Mouse (Mus musculus) urinary bladder, postnatal 36 days (tissue): ENCODE data around the gene Klra7.
"Not testable (repeated sequence)": the region's sequence is repeated elsewhere in the genome, so short reads cannot be mapped to it uniquely, and the experiment has no call there.

ENCODE experiments used
- DNase-seq, 2 experiments: peaks; one replicate each; pipeline ENCODE4 v3.0.0; 2022; ENCODE audit warnings: low spot score in 2 of 2, mixed read lengths in 1 of 2

The Klra7 gene

DNA sequence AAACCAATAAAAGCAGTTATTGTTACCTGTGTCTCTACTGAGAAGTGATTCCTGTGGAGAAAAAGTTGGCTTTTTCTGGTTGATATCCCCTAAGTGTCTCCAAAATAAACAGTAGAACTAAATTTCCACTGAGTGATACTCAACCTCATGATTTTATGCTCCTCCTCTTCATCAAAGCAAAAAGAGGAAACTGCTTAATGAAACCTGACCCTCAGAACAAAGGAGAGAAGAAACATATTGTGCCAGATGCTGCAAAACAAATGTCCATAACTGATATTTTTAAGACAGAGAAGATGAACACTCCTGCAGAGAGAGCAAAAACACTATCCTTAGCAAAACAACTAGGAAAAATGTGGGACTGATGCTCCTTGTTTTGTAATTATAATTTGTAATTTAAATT is at the start of gene Klra7:
Gene Klra7, minus strand, starts transcription at position 101 of the 400 bp plus-strand sequence.
- no peak for DNase-seq

DNA sequence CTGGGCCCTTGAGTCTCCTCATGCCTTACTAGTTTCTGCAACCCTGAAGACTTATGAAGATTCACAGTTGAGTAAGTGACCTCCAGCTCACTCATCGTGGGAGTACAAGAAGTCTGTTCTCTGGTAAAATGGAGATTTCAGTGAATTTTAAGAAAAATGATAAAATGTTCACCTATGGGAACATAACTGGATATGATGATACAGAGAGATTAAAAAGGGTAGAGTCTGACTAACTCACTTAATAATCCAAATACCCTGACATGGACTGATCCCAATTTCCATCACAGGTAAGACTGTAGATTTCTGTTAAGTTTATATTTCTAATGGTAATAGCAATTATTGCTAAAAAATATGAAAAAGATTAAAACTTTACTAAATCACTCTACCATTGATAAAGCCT is 48.7 kb upstream of the Klra7 start, which contains the start of gene Klra10:
Gene Klra10, minus strand, starts transcription at position 101 of the 400 bp plus-strand sequence.
- not testable (repeated sequence) for DNase-seq

DNA sequence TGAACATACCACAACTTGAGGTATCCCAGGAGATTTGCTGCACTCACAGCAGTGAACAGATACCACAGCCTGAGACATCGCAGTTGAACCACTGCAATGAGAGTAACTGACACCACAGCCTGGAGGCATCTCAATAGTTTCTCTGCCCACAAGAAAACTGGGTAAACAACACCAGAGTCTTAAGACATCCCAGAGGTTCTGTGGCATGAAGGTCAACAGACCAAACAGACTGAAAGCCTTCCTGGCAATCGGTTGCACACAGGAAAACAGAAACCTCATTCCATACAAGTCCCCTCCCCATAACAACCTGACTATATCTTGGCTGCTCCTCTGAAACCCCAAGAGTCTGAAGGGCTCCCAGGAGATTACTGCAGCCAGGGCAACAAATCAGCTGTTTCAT is 22.2 kb upstream of the Klra7 start:
- DNase-seq: no peak

DNA sequence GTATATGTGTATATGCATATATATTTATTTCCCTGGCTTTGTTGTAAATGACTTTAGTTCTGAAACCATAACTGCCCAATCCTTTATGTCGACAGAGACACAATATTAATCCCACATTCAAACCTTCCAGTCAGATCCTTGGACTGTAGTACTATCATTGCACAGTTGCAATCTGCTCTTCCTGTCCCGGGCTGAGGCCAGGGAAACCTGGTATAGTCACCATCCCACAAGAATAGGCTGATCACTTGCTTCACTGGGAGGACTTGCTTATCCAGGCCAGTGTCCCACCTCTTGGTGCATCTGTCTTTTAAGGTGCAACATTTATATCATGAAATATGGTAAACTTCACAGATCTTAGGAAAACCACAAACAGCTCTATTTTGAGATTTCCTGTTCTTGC is 4.4 kb upstream of the Klra7 start:
- DNase-seq: no peak

DNA sequence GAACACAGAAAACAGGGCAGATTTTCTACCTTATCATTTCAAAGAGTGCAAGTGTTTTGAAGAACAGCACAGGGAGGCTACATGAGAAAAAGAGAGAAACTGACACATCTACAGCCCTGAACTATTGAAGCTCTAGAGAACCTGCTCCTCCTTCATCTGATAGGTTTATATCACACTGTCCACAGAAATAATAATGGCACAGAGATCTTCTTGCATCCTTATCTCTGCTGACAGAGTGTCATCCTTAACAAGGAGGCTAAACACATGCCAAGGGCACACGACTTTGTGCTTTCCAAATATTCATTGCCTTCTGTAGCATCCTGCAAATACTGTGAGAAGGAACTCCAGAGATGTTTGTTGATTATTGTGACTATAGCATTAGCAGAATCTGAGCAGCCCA is 3.5 kb upstream of the Klra7 start:
- no peak for DNase-seq

DNA sequence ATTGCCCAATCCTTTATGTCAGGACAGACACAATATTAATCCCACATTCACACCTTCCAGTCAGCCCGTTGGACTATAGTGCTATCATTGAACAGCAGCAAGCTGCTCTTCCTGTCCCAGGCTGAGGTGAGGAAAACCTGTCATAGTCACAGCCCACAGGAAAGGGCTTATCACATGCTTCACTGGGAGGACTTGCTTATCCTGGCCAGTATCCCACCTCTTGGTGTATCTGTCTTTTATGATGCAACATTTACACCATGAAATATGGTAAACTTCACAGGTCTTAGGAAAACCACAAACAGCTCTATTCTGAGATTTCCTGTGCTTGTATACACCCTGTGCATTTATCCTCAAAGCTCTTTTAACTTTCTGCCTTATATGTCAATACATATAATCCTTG is 35.7 kb downstream of the Klra7 start:
- not testable (repeated sequence) for DNase-seq

DNA sequence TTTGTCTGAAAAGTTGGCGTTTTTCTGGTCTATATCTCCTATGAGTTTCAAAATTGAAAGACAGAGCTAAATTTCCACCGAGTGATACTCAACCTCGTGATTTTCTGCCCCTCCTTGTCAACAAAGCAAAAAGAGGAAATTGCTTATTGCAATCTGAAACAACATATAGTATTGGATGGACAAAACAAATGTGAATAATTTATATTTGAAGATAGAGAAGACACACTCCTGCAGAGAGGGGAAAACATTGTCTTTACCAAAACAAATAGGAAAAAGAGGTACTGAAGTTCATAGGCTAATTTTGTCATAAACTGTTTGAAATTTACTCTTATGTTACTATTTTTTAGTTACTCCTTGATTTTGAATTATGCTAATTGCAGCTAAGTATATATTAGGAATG is 40.1 kb downstream of the Klra7 start, which contains the start of gene Klra9:
Gene Klra9, minus strand, starts transcription at position 101 of the 400 bp plus-strand sequence.
- not testable (repeated sequence) for DNase-seq
